Mouse (Mus musculus) myocyte (in vitro differentiated cells): ENCODE measurements around the gene Nr2e3. TPM values are rescaled to one million over a fixed set of nuclear protein-coding genes. Genes with fewer than 3 reads are reported as not detected.

Experiments
- H3K27me3 ChIP-seq: one replicate; pipeline ENCODE4 v1.6.1; 2011; ENCODE audit not compliant: control insufficient read depth, insufficient read depth, insufficient read length
- H3K36me3 ChIP-seq: one replicate; pipeline ENCODE4 v1.6.1; 2011; ENCODE audit not compliant: control insufficient read depth, insufficient read depth
- H3K4me2 ChIP-seq: one replicate; pipeline ENCODE4 v1.6.1; 2011; ENCODE audit warnings: low read depth, control low read depth
- H3K4me3 ChIP-seq: one replicate; pipeline ENCODE4 v1.5.1; 2011; ENCODE audit warnings: mild to moderate bottlenecking, control low read depth, moderate library complexity
- H3K79me2 ChIP-seq: one replicate; pipeline ENCODE4 v1.6.1; 2011; ENCODE audit not compliant: control insufficient read depth, insufficient read depth
- H3ac ChIP-seq: one replicate; pipeline ENCODE4 v1.6.1; 2011; ENCODE audit not compliant: control insufficient read depth, insufficient read length
- CEBPB ChIP-seq: IDR thresholded peaks from 2 replicates; pipeline ENCODE4 v1.6.1; 2011; ENCODE audit warnings: mild to moderate bottlenecking, moderate library complexity; ENCODE audit not compliant: poor library complexity, insufficient read depth, severe bottlenecking
- E2F4 ChIP-seq: IDR thresholded peaks from one replicate; pipeline ENCODE4 v1.6.1; 2011; ENCODE audit warnings: mild to moderate bottlenecking, control low read depth, moderate library complexity; ENCODE audit not compliant: insufficient read depth
- MAX ChIP-seq: IDR thresholded peaks from one replicate; pipeline ENCODE4 v1.6.1; 2011; ENCODE audit warnings: low read depth, mild to moderate bottlenecking, control low read depth
- MYOD1 ChIP-seq, 3 experiments: IDR thresholded peaks; one replicate each; pipeline ENCODE4 v1.6.1; 2011; ENCODE audit warnings: control low read depth in 2 of 3, low read depth in 2 of 3, mild to moderate bottlenecking in 2 of 3, moderate library complexity in 1 of 3; ENCODE audit not compliant: insufficient read length in 2 of 3, control insufficient read depth in 1 of 3
- POLR2A ChIP-seq: IDR thresholded peaks from one replicate; pipeline ENCODE4 v1.6.1; 2011; ENCODE audit warnings: low read depth, mild to moderate bottlenecking, control low read depth, moderate library complexity; ENCODE audit not compliant: insufficient read length
- POLR2AphosphoS2 ChIP-seq: IDR thresholded peaks from one replicate; pipeline ENCODE4 v1.6.1; 2011; ENCODE audit warnings: low read depth, control low read depth; ENCODE audit not compliant: insufficient read length
- REST ChIP-seq: IDR thresholded peaks from one replicate; pipeline ENCODE4 v1.6.1; 2011; ENCODE audit warnings: mild to moderate bottlenecking, control low read depth, moderate library complexity; ENCODE audit not compliant: insufficient read depth, insufficient read length
- SRF ChIP-seq: IDR thresholded peaks from one replicate; pipeline ENCODE4 v1.6.1; 2011; ENCODE audit warnings: low read depth; ENCODE audit not compliant: control insufficient read depth, insufficient read length
- TCF12 ChIP-seq: IDR thresholded peaks from one replicate; pipeline ENCODE4 v1.6.1; 2011; ENCODE audit warnings: mild to moderate bottlenecking, control low read depth; ENCODE audit not compliant: poor library complexity, insufficient read depth, severe bottlenecking
- TCF3 ChIP-seq: IDR thresholded peaks from one replicate; pipeline ENCODE4 v1.6.1; 2011; ENCODE audit warnings: low read depth, control low read depth; ENCODE audit not compliant: insufficient read length
- polyA plus RNA-seq: library from polyadenylated mRNA; unstranded; fragments of >200 nt; fragmentation: generic; extraction: Trizol; gene quantifications from one replicate; pipeline ENCODE4 v1.2.1, GENCODE M21; 2012; ENCODE audit warnings: missing spikeins

Gene Nr2e3
- polyA plus RNA-seq, 1 experiment: not detected

- Histone ChIP-seq H3K79me2 (no peaks in the 10 kb centered on the region), H3K4me2 (no peak overlapping the region), H3K36me3 (peaks cover 32% of the 10 kb centered on the region), H3ac (no peak overlapping the region), H3K4me3 (no peak overlapping the region), H3K27me3 (no peaks in the 10 kb centered on the region)
- TF ChIP-seq CEBPB: no peak
- no peak for TF ChIP-seq MYOD1 (IDR thresholded peaks at IDR 0.05; ENCODE audit: control insufficient read depth in 1 of 3, insufficient read length in 2 of 3, low read depth in 2 of 3)
- TF ChIP-seq POLR2AphosphoS2: no peak
- no peak for TF ChIP-seq E2F4
- no peak for TF ChIP-seq POLR2A
- TF ChIP-seq TCF12: no peak
- no peak for TF ChIP-seq TCF3
- no peak for TF ChIP-seq SRF
- TF ChIP-seq MAX: no peak
- TF ChIP-seq REST: no peak
Measured at GRCm38 (mm10) chr9:59903382-59903781, 57.1 kb downstream of the Nr2e3 start.

Other genes starting within 250 kb of the Nr2e3 start
- gene Senp8, start 209.9 kb downstream of the Nr2e3 start, polyA plus RNA-seq: 2.6 TPM
- gene Myo9a, start 209.8 kb downstream of the Nr2e3 start, polyA plus RNA-seq: 3.5 TPM